Mouse (Mus musculus): ENCODE results near the gene Chfr.

DNA sequence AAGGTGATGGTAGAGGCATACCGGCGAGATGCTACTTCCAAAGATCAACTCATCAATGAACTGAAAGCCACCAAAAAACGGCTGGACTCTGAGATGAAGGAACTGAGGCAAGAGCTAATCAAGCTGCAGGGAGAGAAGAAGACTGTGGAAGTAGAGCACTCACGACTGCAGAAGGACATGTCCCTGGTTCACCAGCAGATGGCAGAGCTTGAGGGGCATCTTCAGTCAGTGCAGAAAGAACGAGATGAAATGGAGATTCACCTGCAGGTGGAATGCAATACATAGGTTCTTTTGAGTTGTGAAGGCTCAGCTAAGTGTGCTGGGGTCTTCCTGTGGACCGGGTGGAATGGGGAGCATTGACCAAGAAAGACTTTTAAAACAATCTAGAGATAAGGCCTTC, 69.1 kb downstream of the Chfr start:
- no peak for TF ChIP-seq POLR2A (IDR thresholded peaks at IDR 0.05; ENCODE audit: control insufficient read depth, extremely low read depth, insufficient read depth, low read length, poor library complexity)
- TF ChIP-seq CTCF (IDR thresholded peaks at IDR 0.05; ENCODE audit: borderline replicate concordance, control insufficient read depth, extremely low read depth, insufficient read depth, low read length, poor library complexity), result no peak
